Mouse (Mus musculus): ENCODE data around the gene Cd38. TPM values are rescaled to one million over a fixed set of nuclear protein-coding genes. Genes with fewer than 3 reads are reported as not detected.

The Cd38 gene
- polyA plus RNA-seq, 2 experiments = 5.2 to 10.6 TPM

- H3K4me1 ChIP-seq (replicated peaks; ENCODE audit: control insufficient read depth in 2 of 2, insufficient read depth in 2 of 2, low read length in 1 of 2) = peaks cover 0 to 4% of the 10 kb centered on the region in 2 experiments; a peak in 2 of 4 replicates
- H3K27ac ChIP-seq = no peak overlapping the region
- ATAC-seq (ENCODE audit: insufficient read depth) (no peak), DNase-seq (ENCODE audit: low read depth in 3 of 3, low spot score in 3 of 3) (no peak)
- H3K4me2 ChIP-seq (ENCODE audit: low read depth) = no peak overlapping the region
- H3K9me3 ChIP-seq (ENCODE audit: control insufficient read depth, low read length) = no peaks in the 10 kb centered on the region; the same call in 1 of the 2 replicates
- no peaks in the 10 kb centered on the region for H3K27me3 ChIP-seq (ENCODE audit: control insufficient read depth, insufficient read depth, low read length)
- H3K36me3 ChIP-seq (replicated peaks; ENCODE audit: control insufficient read depth, insufficient read depth, low read depth) = no peaks in the 10 kb centered on the region
- H3K4me3 ChIP-seq (ENCODE audit: insufficient read depth in 1 of 2, low read depth in 2 of 2, low read length in 2 of 2) = no peak overlapping the region
- no peak for TF ChIP-seq EP300 (IDR thresholded peaks at IDR 0.05; ENCODE audit: low read depth)
- no peak for TF ChIP-seq CTCF (IDR thresholded peaks at IDR 0.05; ENCODE audit: low read depth)
- WGBS (ENCODE audit: insufficient replicate concordance) = 44% methylated on average over 7 of the region's 7 CpGs
- H3K9ac ChIP-seq (replicated peaks) = no peak overlapping the region
Observed at GRCm38 (mm10) chr5:43853868-43854488, 14.4 kb upstream of the Cd38 start.

- Histone ChIP-seq H3K9ac (replicated peaks) (no peak overlapping the region), H3K36me3 (replicated peaks; ENCODE audit: control insufficient read depth, insufficient read depth, low read depth) (no peaks in the 10 kb centered on the region), H3K4me2 (ENCODE audit: low read depth) (no peak overlapping the region), H3K4me3 (ENCODE audit: insufficient read depth in 1 of 2, low read depth in 2 of 2, low read length in 2 of 2) (no peak overlapping the region), H3K4me1 (replicated peaks; ENCODE audit: control insufficient read depth in 2 of 2, insufficient read depth in 2 of 2, low read length in 1 of 2) (peaks cover 0 to 4% of the 10 kb centered on the region in 2 experiments; a peak in 2 of 4 replicates), H3K9me3 (ENCODE audit: control insufficient read depth, low read length) (no peaks in the 10 kb centered on the region; the same call in 1 of the 2 replicates), H3K27ac (no peak overlapping the region), H3K27me3 (ENCODE audit: control insufficient read depth, insufficient read depth, low read length) (no peaks in the 10 kb centered on the region)
- ATAC-seq (ENCODE audit: insufficient read depth) = peak; percentile 23; the same call in 1 of the 2 replicates
- TF ChIP-seq EP300 (IDR thresholded peaks at IDR 0.05; ENCODE audit: low read depth) (no peak), CTCF (IDR thresholded peaks at IDR 0.05; ENCODE audit: low read depth) (no peak)
- DNase-seq (ENCODE audit: low read depth in 3 of 3, low spot score in 3 of 3) = no peak
- 15% methylated on average over 2 of the region's 2 CpGs for WGBS (ENCODE audit: insufficient replicate concordance)
Observed at GRCm38 (mm10) chr5:43855769-43856168, 12.6 kb upstream of the Cd38 start.

- Histone ChIP-seq H3K27me3 (ENCODE audit: control insufficient read depth, insufficient read depth, low read length) (no peaks in the 10 kb centered on the region), H3K9ac (replicated peaks) (no peak overlapping the region), H3K36me3 (replicated peaks; ENCODE audit: control insufficient read depth, insufficient read depth, low read depth) (no peaks in the 10 kb centered on the region), H3K27ac (no peak overlapping the region), H3K4me3 (ENCODE audit: insufficient read depth in 1 of 2, low read depth in 2 of 2, low read length in 2 of 2) (no peak overlapping the region), H3K9me3 (ENCODE audit: control insufficient read depth, low read length) (no peaks in the 10 kb centered on the region; the same call in 1 of the 2 replicates), H3K4me1 (replicated peaks; ENCODE audit: control insufficient read depth in 2 of 2, insufficient read depth in 2 of 2, low read length in 1 of 2) (peaks cover 0 to 6% of the 10 kb centered on the region in 2 experiments; a peak in 1 of 4 replicates), H3K4me2 (ENCODE audit: low read depth) (no peak overlapping the region)
- DNase-seq (ENCODE audit: low read depth in 3 of 3, low spot score in 3 of 3) (no peak), ATAC-seq (ENCODE audit: insufficient read depth) (no peak)
- TF ChIP-seq CTCF (IDR thresholded peaks at IDR 0.05; ENCODE audit: low read depth) (no peak), EP300 (IDR thresholded peaks at IDR 0.05; ENCODE audit: low read depth) (no peak)
- 62% methylated on average over 8 of the region's 8 CpGs for WGBS (ENCODE audit: insufficient replicate concordance)
Observed at GRCm38 (mm10) chr5:43859663-43860062, 8.7 kb upstream of the Cd38 start.

GRCm38 (mm10) chr5:43860096-43860495 is 8.3 kb upstream of the Cd38 start:
- Histone ChIP-seq H3K4me2 (ENCODE audit: low read depth) (no peak overlapping the region), H3K36me3 (replicated peaks; ENCODE audit: control insufficient read depth, insufficient read depth, low read depth) (no peaks in the 10 kb centered on the region), H3K9me3 (ENCODE audit: control insufficient read depth, low read length) (no peaks in the 10 kb centered on the region; the same call in 1 of the 2 replicates), H3K4me1 (replicated peaks; ENCODE audit: control insufficient read depth in 2 of 2, insufficient read depth in 2 of 2, low read length in 1 of 2) (peaks cover 0 to 4% of the 10 kb centered on the region in 2 experiments; a peak in 1 of 4 replicates), H3K9ac (replicated peaks) (no peak overlapping the region), H3K27ac (no peak overlapping the region), H3K4me3 (ENCODE audit: insufficient read depth in 1 of 2, low read depth in 2 of 2, low read length in 2 of 2) (no peak overlapping the region), H3K27me3 (ENCODE audit: control insufficient read depth, insufficient read depth, low read length) (no peaks in the 10 kb centered on the region)
- no peak for TF ChIP-seq CTCF (IDR thresholded peaks at IDR 0.05; ENCODE audit: low read depth)
- no peak for TF ChIP-seq EP300 (IDR thresholded peaks at IDR 0.05; ENCODE audit: low read depth)
- ATAC-seq (ENCODE audit: insufficient read depth) (no peak), DNase-seq (ENCODE audit: low read depth in 3 of 3, low spot score in 3 of 3) (no peak)
- 76% methylated on average over 5 of the region's 5 CpGs for WGBS (ENCODE audit: insufficient replicate concordance)

- H3K9ac ChIP-seq (replicated peaks) = no peak overlapping the region
- no peaks in the 10 kb centered on the region for H3K27me3 ChIP-seq (ENCODE audit: control insufficient read depth, insufficient read depth, low read length)
- H3K9me3 ChIP-seq (ENCODE audit: control insufficient read depth, low read length) = no peaks in the 10 kb centered on the region; the same call in 1 of the 2 replicates
- peaks cover 0 to 4% of the 10 kb centered on the region in 2 experiments; a peak in 1 of 4 replicates for H3K4me1 ChIP-seq (replicated peaks; ENCODE audit: control insufficient read depth in 2 of 2, insufficient read depth in 2 of 2, low read length in 1 of 2)
- DNase-seq (ENCODE audit: low read depth in 3 of 3, low spot score in 3 of 3) = no peak
- TF ChIP-seq EP300 (IDR thresholded peaks at IDR 0.05; ENCODE audit: low read depth) (no peak), CTCF (IDR thresholded peaks at IDR 0.05; ENCODE audit: low read depth) (no peak)
- no peak overlapping the region for H3K4me2 ChIP-seq (ENCODE audit: low read depth)
- no peak for ATAC-seq (ENCODE audit: insufficient read depth)
- no peaks in the 10 kb centered on the region for H3K36me3 ChIP-seq (replicated peaks; ENCODE audit: control insufficient read depth, insufficient read depth, low read depth)
- 46% methylated on average over 5 of the region's 5 CpGs for WGBS (ENCODE audit: insufficient replicate concordance)
- H3K4me3 ChIP-seq (ENCODE audit: insufficient read depth in 1 of 2, low read depth in 2 of 2, low read length in 2 of 2) = no peak overlapping the region
- no peak overlapping the region for H3K27ac ChIP-seq
Observed at GRCm38 (mm10) chr5:43860670-43861431, 7.5 kb upstream of the Cd38 start.
